Mouse (Mus musculus) A20 (cell line): ENCODE data around the gene Actrt2.

Experiments
- DNase-seq: peaks from one replicate; pipeline ENCODE4 v3.0.0-alpha.2; 2011; ENCODE audit warnings: low read depth, low spot score

The Actrt2 gene

DNA sequence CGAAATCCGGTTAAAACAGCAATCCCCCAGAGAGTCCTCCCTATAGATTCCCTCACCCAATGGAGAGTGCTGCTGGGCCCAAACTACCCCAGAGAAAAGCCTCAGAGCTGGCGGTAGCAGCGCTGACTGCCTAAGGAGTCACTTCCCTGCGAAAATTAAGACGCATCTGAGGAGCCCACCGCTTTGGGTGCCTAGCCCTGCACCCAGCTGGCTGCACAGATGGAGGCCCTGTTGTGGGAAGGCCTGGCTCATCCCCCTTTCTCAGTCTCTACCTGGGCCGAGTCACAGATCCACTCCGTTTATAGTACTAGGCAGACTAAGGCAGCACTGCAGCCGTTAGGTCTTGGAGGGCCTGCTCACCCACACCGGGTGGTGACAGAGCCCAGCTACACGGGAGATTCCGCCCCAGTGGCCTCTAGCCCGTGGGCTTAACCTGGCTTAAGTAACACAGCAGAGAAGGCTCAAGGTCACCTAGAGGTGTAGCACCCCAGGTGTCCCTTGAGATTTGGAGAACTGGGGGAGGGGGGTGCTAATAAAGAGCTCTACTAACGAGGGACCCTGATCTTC, 29.3 kb downstream of the Actrt2 start:
- DNase-seq, result no peak

- DNase-seq, result no peak
Measured at GRCm38 (mm10) chr4:154637468-154638319, 30.0 kb downstream of the Actrt2 start.

GRCm38 (mm10) chr4:154636721-154637311, 30.9 kb downstream of the Actrt2 start, which contains the start of gene Prdm16:
Prdm16 (minus strand) TSS chr4:154636873.
- DNase-seq, result no peak

DNA sequence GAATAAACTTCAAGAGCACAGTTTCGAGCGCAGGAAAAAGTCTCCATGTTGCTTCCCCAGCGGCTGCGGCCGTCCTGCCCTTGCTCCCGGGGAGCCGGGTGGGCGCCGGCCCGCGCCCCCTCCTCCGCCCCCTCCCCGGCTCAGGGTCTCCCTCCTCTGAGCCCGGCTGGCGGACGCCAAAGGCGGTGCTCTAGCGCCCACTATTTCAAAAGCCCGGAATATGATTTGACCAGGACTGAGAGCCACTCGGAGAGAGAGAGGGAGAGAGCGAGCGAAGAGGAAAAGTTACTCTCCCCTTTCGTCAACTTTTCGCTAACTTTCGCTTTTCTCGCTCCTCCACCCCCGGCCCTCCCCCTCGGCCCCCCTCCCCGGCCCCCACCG, 31.6 kb downstream of the Actrt2 start:
- DNase-seq, result no peak

DNA sequence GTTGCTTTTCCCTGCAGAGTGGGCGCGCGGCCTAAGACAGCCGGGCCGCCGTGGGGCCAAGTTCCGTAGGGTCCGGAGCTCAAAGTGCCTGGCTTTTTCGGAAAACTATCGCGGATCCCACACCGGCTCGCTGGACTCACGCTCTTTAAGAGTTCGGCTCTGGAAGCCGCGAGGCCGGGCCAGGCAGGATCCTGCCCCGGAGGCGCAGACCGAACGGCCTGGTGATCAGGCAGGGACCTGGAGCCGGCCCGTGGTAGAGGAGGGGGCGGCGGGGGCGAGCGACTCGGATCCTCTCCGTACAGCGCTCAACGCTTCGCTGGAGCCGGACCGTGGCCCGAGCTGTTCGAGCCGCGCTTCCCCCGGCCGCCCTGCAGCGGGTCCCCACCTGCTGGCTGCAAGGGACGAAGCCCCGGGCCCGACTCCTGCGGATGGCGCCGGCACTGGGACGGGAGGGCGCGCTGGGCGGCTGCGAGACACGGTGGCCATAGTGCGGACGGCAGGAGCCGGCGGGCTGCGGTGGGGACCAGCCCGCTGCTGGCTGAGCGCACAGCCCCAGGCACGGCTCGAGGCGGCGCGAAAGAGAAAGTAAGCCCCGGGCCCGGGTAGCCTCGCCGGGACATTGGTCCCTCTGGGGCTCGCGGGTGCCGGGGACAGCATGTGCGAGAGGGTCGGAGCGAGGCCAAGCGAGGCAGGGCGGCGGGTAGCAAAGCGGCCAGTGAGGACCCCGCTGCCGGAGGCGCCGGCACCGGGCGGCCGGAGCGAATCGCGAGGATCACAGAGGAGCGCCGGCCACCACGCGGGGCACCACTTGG, 32.2 kb downstream of the Actrt2 start:
- no peak for DNase-seq

GRCm38 (mm10) chr4:154634470-154635240, 33.0 kb downstream of the Actrt2 start:
- no peak for DNase-seq

- DNase-seq, result no peak
Measured at GRCm38 (mm10) chr4:154634001-154634400, 33.7 kb downstream of the Actrt2 start.

DNA sequence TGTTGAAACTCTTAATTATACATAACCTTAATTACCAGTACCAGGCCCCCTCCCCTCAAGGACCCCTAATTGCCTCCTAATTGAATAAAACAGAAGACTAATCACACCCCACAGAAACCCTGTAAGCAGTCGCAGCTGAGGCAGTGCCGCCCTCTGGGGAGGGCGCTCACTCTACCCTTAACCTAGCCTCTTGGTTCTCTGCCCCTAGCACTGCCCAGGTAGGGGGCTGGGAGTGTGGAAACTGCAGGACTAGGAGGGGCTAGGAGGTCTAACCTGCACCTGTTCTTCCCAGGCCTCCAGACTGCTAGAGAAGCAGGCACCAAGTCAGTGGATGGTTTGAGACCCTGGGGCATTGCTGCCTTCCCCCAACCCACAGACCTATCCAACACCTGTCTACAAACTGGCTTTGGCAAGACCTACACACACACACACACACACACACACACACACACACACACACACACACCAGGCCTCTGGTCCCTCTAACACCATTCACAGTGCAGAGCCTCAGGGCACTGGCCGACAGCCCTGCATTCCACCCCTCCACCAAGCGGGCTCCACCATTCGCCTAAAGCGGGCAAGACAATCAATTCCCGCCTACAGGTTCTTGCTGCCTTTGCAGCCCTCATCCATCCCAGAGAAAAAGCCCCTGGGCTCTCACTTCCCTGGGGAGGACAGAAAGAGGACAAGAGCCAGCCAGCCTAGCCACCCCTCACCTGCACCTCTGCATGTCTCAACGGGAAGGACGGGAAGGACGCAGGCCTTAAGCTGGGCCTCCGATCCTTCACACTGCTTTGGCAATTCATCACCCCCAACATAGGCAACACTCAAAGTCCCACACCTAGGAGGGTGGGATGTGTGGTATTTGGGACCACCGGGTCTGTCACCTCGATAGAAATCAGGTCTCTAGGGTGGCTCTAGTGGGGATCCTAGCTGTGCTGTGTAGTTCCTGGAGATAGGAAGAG, 34.6 kb downstream of the Actrt2 start:
- no peak for DNase-seq

GRCm38 (mm10) chr4:154630763-154631162, 36.9 kb downstream of the Actrt2 start:
- no peak for DNase-seq

DNA sequence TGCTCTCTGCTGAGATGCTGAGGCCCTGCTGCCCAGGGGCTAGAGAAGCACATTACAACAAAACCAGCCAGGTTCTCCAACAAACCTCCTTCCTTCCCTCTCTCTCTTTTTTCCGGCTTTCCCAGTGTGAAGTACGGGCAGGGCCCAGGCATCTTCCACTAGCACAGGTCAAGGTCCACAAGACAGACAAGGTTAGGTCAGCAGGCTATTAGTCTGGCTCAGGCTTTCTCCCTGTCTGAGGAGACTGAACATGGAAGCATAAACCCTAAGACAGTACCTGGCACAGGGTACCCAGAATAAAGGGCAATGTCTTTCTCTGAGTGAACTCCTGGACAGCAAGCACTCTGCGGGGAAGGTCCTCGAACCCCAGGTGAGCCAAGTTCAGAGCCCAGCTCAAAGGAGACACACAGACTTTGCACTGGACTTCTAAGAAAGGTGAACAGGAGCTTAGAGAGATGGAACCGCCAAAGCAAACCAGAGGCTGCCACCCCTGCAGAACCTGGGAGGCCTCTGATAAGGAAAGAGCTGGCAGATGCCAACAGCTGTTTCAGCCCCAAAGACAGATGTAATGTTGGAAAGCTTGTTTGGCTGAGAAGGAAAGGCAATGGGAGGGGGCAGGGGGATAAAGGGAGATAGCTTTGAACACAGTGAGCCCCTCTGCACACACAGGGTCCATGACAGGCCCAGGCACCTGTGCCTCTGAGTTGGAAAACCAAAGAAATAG, 40.1 kb downstream of the Actrt2 start:
- no peak for DNase-seq

DNA sequence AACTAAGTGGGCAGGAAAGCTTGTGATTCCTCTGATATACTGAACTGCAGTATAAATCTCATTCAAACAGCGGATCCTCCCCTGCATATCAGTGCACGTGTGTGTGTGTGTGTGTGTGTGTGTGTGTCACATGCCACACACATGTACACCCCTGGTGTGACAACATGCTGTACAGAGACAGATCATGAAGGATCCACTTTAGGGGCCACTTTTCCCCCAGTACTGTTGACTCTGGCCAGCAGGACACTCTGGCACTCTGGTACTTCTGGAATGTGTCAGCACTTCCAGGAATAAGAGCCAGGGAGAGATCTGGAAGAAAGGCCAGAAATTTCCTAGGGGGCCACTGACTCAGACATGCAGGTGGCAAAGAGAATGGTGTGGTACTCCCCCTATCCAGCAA, 41.4 kb downstream of the Actrt2 start:
- no peak for DNase-seq

GRCm38 (mm10) chr4:154625710-154626109, 42.0 kb downstream of the Actrt2 start:
- DNase-seq, result no peak

GRCm38 (mm10) chr4:154623241-154623640, 44.4 kb downstream of the Actrt2 start:
- DNase-seq, result no peak

DNA sequence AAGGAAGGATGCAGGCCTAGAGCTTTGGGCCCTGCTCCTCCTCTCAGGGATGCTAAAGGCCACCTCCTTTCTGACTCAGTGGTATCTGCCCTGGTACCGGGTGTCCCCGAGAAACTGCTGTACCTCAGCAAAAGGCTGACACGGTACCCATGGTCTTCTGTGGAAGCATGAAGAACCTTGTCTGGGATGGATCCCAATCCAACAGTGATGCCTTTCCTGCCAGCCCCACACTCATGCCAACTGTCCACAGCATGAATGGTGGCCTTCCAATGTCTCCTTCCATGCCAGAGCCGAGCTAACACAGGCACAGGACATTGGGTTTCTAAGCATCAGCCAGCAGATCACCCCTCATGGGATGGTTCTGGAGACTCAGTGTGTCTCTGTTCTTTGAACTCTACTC, 45.1 kb downstream of the Actrt2 start:
- DNase-seq, result no peak
